Mouse (Mus musculus) ES-E14 (cell line): ENCODE measurements around the gene Gm4788.
"Not testable (repeated sequence)": the region's sequence is repeated elsewhere in the genome, so short reads cannot be mapped to it uniquely, and the experiment has no call there.

Experiments
- CHD2 ChIP-seq: IDR thresholded peaks from 2 replicates; pipeline ENCODE4 v1.6.1; 2014; ENCODE audit warnings: mild to moderate bottlenecking, low read depth, low read length, inconsistent platforms
- HCFC1 ChIP-seq: IDR thresholded peaks from 2 replicates; pipeline ENCODE4 v1.6.1; 2012; ENCODE audit warnings: low read length, inconsistent platforms, borderline replicate concordance; ENCODE audit not compliant: insufficient read depth

DNA sequence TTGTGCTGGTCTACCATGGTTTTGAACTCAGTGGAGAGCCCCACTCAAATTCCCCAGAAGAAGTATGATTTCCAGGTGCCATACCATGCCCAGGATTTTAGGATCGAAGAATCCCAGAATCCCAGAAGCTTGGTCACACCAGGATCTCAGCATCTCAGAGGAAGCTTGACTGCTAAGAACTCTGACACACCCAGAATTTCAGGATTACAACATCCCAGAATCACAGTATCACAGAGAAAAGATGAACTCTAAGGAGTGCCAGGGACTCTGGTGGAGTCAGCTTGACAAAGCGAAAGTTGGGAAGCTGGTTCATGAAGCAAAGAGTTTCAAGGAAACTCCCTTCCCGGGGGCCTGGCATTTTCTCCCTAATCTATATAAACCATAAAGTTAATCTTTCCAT is 11.1 kb downstream of the Gm4788 start:
- TF ChIP-seq HCFC1, CHD2: not testable (repeated sequence)
